Mouse (Mus musculus) kidney, postnatal 36 days (tissue): ENCODE results near the gene 0610030E20Rik.

ENCODE experiments used
- DNase-seq, 2 experiments: peaks; one replicate each; pipeline ENCODE4 v3.0.0; 2021 to 2022; ENCODE audit warnings: mixed read lengths in 2 of 2

0610030E20Rik gene

GRCm38 (mm10) chr6:72350214-72350613 lies 3.1 kb downstream of the 0610030E20Rik start:
- DNase-seq, result peak; percentile 5 to 55

- DNase-seq, result peak; percentile 48 to 69
Measured at GRCm38 (mm10) chr6:72352636-72353405, 5.7 kb downstream of the 0610030E20Rik start.

DNA sequence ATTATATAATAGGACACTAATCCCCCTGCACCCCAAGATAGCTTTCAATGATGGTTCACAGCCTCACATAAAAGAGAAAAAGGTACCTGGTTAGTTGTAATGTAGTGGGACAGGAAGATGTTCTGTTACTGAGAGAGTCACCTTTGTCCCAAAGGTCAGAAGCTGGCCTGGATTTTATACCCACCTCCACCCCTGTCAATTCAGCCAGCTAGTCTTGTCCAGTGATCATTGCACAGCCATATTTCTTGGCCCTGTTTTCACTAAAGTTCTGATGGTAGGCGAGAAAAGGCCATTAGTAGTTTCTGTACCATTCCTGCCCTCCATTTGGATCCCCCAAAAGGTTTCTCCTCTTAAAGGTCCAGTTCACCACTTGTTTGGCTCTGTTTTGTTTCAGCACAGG lies 6.9 kb downstream of the 0610030E20Rik start:
- DNase-seq, result no peak

DNA sequence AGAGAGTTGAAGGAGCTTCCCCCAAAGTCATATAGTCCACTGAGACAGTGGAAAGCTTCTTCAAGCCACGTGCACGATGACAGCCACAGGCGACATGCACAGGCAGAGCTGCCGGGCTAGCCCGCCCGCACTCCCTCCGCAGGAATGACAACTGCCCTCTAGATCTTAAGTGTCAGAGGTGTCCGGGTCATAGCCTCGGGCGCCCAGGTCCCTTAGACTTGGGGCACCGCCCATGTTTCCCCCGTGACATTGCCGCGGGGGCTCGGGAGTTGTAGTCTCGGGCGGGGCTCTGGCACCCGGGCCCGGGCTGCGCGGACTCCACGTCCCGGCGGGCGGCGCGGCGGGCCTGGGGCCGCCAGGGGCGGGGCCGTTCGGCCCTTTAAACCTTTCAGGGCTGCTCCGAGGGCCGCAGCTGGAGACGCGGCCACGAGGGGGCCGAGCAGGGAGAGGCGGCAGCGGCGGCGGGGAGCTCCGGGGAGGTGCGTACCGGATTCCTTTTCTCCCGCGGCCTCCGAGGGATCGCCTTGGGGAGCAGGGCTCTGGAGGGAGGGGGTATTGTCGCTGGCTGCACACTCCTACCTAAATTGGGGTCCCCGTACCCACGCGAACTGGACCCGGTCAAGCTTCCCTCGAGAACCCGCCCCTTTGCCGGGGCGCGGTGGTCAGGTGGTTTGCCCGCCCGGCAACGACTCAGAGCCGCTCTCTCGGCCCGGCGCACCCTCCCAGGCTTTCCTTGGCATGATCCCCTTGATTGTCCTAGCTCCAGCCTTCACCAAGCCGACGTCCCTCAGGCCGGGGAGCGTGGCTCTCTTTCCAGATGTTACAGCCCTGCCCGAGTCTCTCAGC lies 8.2 kb downstream of the 0610030E20Rik start, which contains the start of gene Tmem150a:
TSS of gene Tmem150a (plus strand) at position 382 of the 846 bp plus-strand sequence.
- DNase-seq, result peak; percentile 94 to 95

- peak; percentile 64 to 70 for DNase-seq
Measured at GRCm38 (mm10) chr6:72356001-72356532, 8.9 kb downstream of the 0610030E20Rik start.

GRCm38 (mm10) chr6:72357164-72358079 lies 10.3 kb downstream of the 0610030E20Rik start:
- DNase-seq, result peak; percentile 35 to 54

DNA sequence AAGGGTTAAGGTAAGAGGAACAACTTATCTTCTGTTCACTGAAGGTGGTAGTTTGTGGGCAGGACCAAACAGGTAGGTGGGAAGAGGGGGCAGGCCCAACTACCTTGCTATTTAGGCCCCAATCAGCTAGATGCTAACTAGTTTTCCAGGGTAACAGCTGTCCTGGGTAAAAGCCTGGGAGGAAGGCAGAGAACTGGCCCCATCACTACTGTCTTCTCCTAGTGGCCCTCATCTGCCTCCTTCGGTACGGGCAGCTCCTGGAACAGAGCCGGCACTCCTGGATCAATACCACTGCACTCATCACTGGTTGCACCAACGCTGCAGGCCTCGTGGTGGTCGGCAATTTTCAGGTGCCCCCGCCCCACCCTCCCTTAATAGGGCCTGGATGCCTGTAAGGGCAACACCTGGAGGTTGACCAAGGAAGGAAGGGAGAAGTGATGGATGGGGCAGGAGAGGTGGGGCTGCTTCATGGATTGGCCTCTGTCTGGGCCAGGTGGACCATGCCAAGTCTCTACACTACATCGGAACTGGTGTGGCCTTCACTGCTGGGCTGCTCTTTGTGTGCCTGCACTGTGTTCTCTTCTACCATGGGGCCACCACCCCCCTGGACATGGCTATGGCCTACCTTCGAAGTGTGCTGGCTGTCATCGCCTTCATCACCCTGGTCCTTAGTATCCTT lies 11.1 kb downstream of the 0610030E20Rik start:
- no peak for DNase-seq

GRCm38 (mm10) chr6:72359343-72359742 lies 12.2 kb downstream of the 0610030E20Rik start:
- peak in 1 of 2 experiments; percentile 36 for DNase-seq

DNA sequence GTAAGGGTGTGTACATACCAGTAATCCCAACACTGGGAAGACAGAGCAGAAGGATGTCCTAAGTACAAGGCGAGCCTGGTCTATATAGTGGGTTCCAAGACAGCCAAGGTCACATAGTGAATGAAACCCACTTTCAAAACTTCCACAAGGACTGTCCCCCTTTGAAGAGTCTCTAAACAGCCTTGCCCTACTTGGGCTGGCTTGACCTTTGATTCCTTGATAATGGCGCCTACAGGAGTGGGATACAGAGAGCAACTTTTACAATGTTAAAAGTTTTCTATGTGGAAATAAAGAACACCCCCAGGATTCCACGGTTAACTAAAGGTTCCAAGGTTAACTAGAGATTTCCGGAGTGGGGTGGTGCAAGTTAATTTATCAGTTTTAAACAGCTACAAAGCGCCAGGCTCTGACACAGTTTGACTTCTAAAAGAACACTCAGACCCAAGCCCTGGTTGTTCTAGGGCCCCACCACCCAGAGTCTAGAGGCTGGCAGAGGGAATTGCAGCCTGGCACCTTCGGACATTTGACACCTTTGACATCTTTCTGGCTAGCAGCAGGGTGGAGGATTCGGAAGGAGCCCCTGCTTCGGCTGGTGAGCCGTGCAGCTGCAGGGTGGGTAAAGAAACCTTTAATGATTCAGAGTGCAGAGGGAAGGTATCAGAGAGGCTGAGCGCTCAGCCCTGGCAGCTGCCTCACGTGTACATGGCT lies 12.9 kb downstream of the 0610030E20Rik start:
- DNase-seq, result peak; percentile 62 to 75

- DNase-seq, result peak; percentile 79 to 80
Measured at GRCm38 (mm10) chr6:72360599-72360935, 13.4 kb downstream of the 0610030E20Rik start.

GRCm38 (mm10) chr6:72361121-72361551 lies 14.0 kb downstream of the 0610030E20Rik start:
- peak in 1 of 2 experiments; percentile 39 for DNase-seq

DNA sequence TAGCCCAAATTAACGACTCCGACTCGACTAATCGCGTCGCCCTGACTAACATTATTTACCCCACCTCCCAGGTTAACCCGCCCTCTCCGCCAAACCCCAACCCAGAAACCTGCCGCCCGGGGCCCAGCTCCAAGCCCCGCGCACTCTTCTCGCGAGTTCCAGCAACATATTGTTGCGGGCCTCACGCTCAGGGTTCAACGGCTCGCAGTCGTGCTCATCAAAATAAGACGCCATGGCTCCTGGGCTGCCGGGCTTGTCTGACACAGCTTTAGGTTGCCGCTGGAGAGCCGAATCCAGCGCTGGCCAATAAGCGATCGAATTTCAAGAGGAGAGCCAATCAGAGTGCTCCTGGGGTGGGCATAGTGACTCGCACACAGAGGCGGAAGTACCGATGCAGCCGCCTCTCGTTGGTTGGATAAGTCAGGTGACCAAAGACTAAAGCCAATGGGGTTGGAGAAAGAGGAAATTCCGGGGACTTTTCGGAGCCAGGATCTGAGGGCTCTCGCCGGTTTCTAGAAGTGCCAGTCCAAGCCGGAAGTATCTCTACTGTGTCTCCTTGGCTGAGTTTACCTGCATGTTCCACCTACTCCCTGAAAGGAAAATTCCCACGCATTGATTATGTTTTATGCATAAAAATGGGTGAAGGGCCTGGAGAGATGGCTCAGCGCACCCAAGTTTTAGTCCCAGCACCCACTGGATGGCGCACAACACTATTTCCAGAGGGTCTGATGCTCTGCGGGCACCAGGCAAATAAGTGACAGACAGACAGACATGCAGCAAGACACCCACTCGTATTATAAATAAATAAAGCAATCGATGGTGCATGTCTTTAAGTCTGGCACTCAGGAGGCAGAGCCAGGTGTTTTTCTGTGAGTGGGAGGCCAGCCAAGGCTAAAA lies 15.3 kb downstream of the 0610030E20Rik start:
- DNase-seq, result peak; percentile 94 to 98

DNA sequence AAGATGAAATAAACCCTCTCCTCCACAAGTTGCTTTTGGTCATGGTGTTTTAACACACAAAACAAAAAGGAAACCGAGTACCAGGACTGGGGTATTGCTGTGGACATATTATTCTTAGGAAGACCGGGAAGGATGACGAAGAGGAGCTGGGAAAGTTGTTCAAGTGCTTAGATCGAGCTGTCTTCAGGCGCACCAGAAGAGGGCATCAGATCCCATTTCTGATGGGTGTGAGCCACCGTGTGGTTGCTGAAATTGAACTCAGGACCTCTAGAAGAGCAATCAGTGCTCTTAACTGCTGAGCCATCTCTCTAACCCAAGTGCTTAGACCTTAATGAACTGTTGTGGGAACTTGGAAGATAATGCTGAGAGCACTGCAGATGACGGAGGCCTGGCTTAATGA lies 16.9 kb downstream of the 0610030E20Rik start:
- DNase-seq, result peak in 1 of 2 experiments; percentile 54

DNA sequence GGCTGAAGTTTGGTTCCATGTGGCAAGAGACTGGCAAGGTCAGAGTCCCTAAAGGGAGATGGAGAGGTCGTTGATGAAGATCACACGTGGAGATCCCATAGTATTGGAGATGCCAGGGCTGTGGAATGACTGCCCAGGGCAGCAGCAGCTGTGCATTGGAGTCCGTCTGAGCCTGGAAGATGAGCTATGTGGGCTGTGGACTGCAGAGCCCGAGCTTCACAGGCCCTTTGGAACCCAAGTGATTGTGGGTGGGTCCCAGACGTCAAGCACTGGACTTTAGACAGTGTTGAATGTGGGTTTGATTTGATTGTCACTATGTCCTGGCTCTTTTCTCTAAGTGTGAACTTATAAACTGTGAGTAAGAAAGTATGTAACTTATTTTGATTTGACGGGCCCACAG lies 17.9 kb downstream of the 0610030E20Rik start:
- peak; percentile 43 to 59 for DNase-seq

GRCm38 (mm10) chr6:72366304-72366703 lies 19.2 kb downstream of the 0610030E20Rik start:
- no peak for DNase-seq

GRCm38 (mm10) chr6:72366844-72367443 lies 19.8 kb downstream of the 0610030E20Rik start, which contains the start of gene Rnf181:
TSS of gene Rnf181 (minus strand) at chr6:72366956.
- no peak for DNase-seq

DNA sequence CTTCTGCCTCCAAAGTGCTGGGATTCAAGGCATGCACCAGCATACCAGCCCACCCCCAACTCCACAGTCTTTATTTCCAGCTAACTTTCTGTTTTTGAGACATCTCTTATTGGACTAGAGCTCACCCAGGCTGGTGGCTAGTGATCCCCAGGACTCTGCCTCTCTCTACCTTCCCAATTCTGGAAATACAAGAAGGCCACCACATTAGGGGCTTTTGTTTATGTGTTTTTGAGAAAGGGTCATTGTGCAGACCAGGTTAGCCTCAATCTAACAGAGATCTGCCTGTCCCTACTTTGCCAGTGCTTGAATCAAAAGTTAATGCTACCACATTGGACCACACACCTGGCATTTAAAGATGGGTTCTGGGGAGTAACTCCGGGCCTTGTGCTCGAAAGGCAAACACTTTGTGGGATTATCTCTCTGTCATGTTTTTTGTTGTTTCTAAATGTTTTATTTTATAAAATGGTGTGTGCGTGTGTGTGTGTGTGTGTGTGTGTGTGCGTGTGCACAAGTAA lies 20.4 kb downstream of the 0610030E20Rik start:
- no peak for DNase-seq

GRCm38 (mm10) chr6:72369557-72369956 lies 22.4 kb downstream of the 0610030E20Rik start:
- DNase-seq, result no peak

DNA sequence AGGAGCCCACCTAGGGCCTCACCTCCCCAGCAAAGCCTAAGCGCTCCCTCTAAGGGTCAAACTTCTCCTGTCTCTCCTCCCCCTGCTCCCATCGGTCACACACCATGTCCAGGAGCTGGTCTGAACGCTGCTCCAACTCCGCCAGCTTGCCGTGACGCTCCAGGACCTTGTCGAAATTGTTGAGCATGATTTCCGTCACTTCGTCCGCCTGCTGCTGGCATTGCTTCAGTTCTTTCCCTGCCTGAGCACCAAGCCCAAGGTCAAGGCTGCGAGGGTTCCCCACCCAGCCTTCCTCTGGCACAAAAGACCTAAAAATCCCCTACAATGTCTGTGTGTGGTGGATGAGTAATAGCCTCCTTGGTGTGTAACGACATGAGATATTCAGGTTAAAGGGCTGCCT lies 23.0 kb downstream of the 0610030E20Rik start:
- DNase-seq, result peak in 1 of 2 experiments; percentile 39
